Mouse (Mus musculus): ENCODE results near the gene Cdk17.

- TF ChIP-seq CTCF (IDR thresholded peaks at IDR 0.05; ENCODE audit: low read depth, low read length) = no peak
- no peak for TF ChIP-seq POLR2A (IDR thresholded peaks at IDR 0.05; ENCODE audit: borderline replicate concordance, low read depth, low read length)
These were observed 41.3 kb downstream of the Cdk17 start for GRCm38 (mm10) chr10:93201846-93202458.

Measured in bone marrow macrophage, adult 2 months (primary cell).